In genomic region chr11:68196566-68196965, GRCm38 (mm10) we compare ENCODE assay signal across 11 mouse cellular contexts.
DNase-seq lines count a peak whose midpoint lies in the region; ATAC-seq and TF ChIP-seq lines count a peak whose summit lies in the region.
"Had no signal": no experiment of that assay in that cellular context is flagged by ENCODE, and none has a peak within 500 bp of the region (broad histone marks: within the 10 kb centered on the region; RNA-seq: fewer than 3 reads in every experiment).

No protein-coding gene starts in this region.

- H3K9ac ChIP-seq in heart, embryonic 12.5 days, result no peak overlapping the region
- no peak overlapping the region for H3K9ac ChIP-seq in midbrain, postnatal 0 days (replicated peaks; ENCODE audit: low read length, poor library complexity, severe bottlenecking)
- no peak overlapping the region for H3K9ac ChIP-seq in midbrain, embryonic 13.5 days (replicated peaks)
- no peak overlapping the region for H3K9ac ChIP-seq in stomach, embryonic 16.5 days (ENCODE audit: low read length)
- H3K9ac ChIP-seq: liver, embryonic 15.5 days had no signal

- no peaks in the 10 kb centered on the region; the same call in 1 of the 2 replicates for H3K27me3 ChIP-seq in heart, embryonic 12.5 days (replicated peaks)
- H3K27me3 ChIP-seq in midbrain, postnatal 0 days (ENCODE audit: insufficient read depth, low read length), result no peaks in the 10 kb centered on the region
- no peaks in the 10 kb centered on the region for H3K27me3 ChIP-seq in midbrain, embryonic 13.5 days
- H3K27me3 ChIP-seq in stomach, embryonic 16.5 days (ENCODE audit: control insufficient read depth, insufficient read depth, low read length), result no peaks in the 10 kb centered on the region
- H3K27me3 ChIP-seq: liver, embryonic 15.5 days had no signal

- intact Hi-C loops in heart, postnatal 14 days (cut with DNase I), result loop anchor here (5.0 kb wide), 1 partner anchor 194 kb away; no protein-coding TSS in a partner anchor
- intact Hi-C loops in left cerebral cortex, postnatal 10 days (cut with DNase I), result no loop called here

- no peak overlapping the region for H3K4me2 ChIP-seq in heart, embryonic 12.5 days
- H3K4me2 ChIP-seq in midbrain, postnatal 0 days (ENCODE audit: low read depth, low read length, poor library complexity, severe bottlenecking), result no peak overlapping the region
- no peak overlapping the region for H3K4me2 ChIP-seq in midbrain, embryonic 13.5 days (replicated peaks)
- H3K4me2 ChIP-seq in stomach, embryonic 16.5 days (ENCODE audit: low read depth, low read length), result no peak overlapping the region
- H3K4me2 ChIP-seq: liver, embryonic 15.5 days had no signal

- H3K27ac ChIP-seq in heart, embryonic 12.5 days (ENCODE audit: poor library complexity, severe bottlenecking), result no peak overlapping the region
- no peak overlapping the region for H3K27ac ChIP-seq in midbrain, postnatal 0 days (ENCODE audit: low read depth, low read length)
- no peak overlapping the region for H3K27ac ChIP-seq in midbrain, embryonic 13.5 days
- H3K27ac ChIP-seq in stomach, embryonic 16.5 days (ENCODE audit: low read length), result peak overlapping the region; percentile 55
- H3K27ac ChIP-seq: liver, embryonic 15.5 days had no signal

- no peak overlapping the region for H3K4me3 ChIP-seq in heart, embryonic 12.5 days
- H3K4me3 ChIP-seq in midbrain, postnatal 0 days (ENCODE audit: low read depth, low read length), result no peak overlapping the region
- no peak overlapping the region for H3K4me3 ChIP-seq in midbrain, embryonic 13.5 days (replicated peaks)
- H3K4me3 ChIP-seq in stomach, embryonic 16.5 days (replicated peaks; ENCODE audit: low read length), result no peak overlapping the region
- H3K4me3 ChIP-seq: liver, embryonic 15.5 days; myocyte had no signal

- peaks cover 42% of the 10 kb centered on the region for H3K4me1 ChIP-seq in heart, embryonic 12.5 days (replicated peaks)
- 0 out of 2 replicates have a peak, but pooled peaks cover 4% of the 10 kb centered on the region for H3K4me1 ChIP-seq in midbrain, postnatal 0 days (ENCODE audit: insufficient read depth, low read length)
- peaks cover 27% of the 10 kb centered on the region for H3K4me1 ChIP-seq in midbrain, embryonic 13.5 days (replicated peaks)
- peaks cover 44% of the 10 kb centered on the region for H3K4me1 ChIP-seq in stomach, embryonic 16.5 days (ENCODE audit: control insufficient read depth, insufficient read depth, low read length)
- H3K4me1 ChIP-seq: liver, embryonic 15.5 days had no signal

- TF ChIP-seq CTCF in midbrain, postnatal 0 days (IDR thresholded peaks at IDR 0.05), result no peak

- peak; percentile 69 for DNase-seq in adrenal gland, postnatal 10 days
- no peak for DNase-seq in adrenal gland, adult 18-20 months (ENCODE audit: low spot score in 2 of 2)
- peak; percentile 47 to 75 for DNase-seq in heart, postnatal 14 days
- DNase-seq in midbrain, postnatal 0 days (ENCODE audit: low spot score), result peak; percentile 58
- DNase-seq in left cerebral cortex, postnatal 10 days (ENCODE audit: extremely low spot score in 1 of 2, low spot score in 2 of 2), result no peak
- DNase-seq: cerebellum, adult 11-12 months had no signal

- no peaks in the 10 kb centered on the region for H3K36me3 ChIP-seq in heart, embryonic 12.5 days
- no peaks in the 10 kb centered on the region for H3K36me3 ChIP-seq in midbrain, postnatal 0 days (ENCODE audit: insufficient read depth, low read length)
- H3K36me3 ChIP-seq in midbrain, embryonic 13.5 days, result no peaks in the 10 kb centered on the region
- H3K36me3 ChIP-seq in stomach, embryonic 16.5 days (ENCODE audit: control insufficient read depth, insufficient read depth, low read length), result no peaks in the 10 kb centered on the region
- H3K36me3 ChIP-seq: liver, embryonic 15.5 days had no signal

- H3K9me3 ChIP-seq in heart, embryonic 12.5 days (replicated peaks), result no peaks in the 10 kb centered on the region
- H3K9me3 ChIP-seq in midbrain, postnatal 0 days (ENCODE audit: low read length), result no peaks in the 10 kb centered on the region
- no peaks in the 10 kb centered on the region for H3K9me3 ChIP-seq in midbrain, embryonic 13.5 days
- no peaks in the 10 kb centered on the region for H3K9me3 ChIP-seq in stomach, embryonic 16.5 days (replicated peaks; ENCODE audit: control insufficient read depth, low read length)
- H3K9me3 ChIP-seq: liver, embryonic 15.5 days had no signal

- WGBS in heart, embryonic 12.5 days, result 66% methylated on average over 6 of the region's 6 CpGs
- 58% methylated on average over 6 of the region's 6 CpGs for WGBS in midbrain, postnatal 0 days
- 61% methylated on average over 6 of the region's 6 CpGs for WGBS in midbrain, embryonic 13.5 days
- 42% methylated on average over 6 of the region's 6 CpGs for WGBS in stomach, embryonic 16.5 days

- ATAC-seq in heart, embryonic 12.5 days (ENCODE audit: insufficient number of reproducible peaks, low FRiP score), result no peak
- ATAC-seq in midbrain, postnatal 0 days (ENCODE audit: low FRiP score), result no peak
- no peak for ATAC-seq in midbrain, embryonic 13.5 days
- ATAC-seq in stomach, embryonic 16.5 days (ENCODE audit: insufficient read depth, low FRiP score), result peak; percentile 39; the same call in 1 of the 2 replicates

Comparison
In these comparisons a context has a peak if more than half of its experiments do, and no peak if none do; other contexts are left out.
1. DNase-seq: peak in adrenal gland, postnatal 10 days (single experiment), heart, postnatal 14 days (2 of 2) and midbrain, postnatal 0 days (single experiment); none in adrenal gland, adult 18-20 months (0 of 2) and left cerebral cortex, postnatal 10 days (0 of 2).